19 mouse cellular contexts compared by ENCODE assay signal in genomic region chr5:117099742-117100141, GRCm38 (mm10). TPM values are rescaled to one million over a fixed set of nuclear protein-coding genes. Genes with fewer than 3 reads are reported as not detected.
DNase-seq lines count a peak whose midpoint lies in the region; ATAC-seq and TF ChIP-seq lines count a peak whose summit lies in the region.
"Had no signal": no experiment of that assay in that cellular context is flagged by ENCODE, and none has a peak within 500 bp of the region (broad histone marks: within the 10 kb centered on the region; RNA-seq: fewer than 3 reads in every experiment).

No protein-coding gene starts in this region.

- ATAC-seq in frontal cortex, adult (ENCODE audit: low TSS enrichment): 0 out of 2 replicates have a peak, but pooled peaks have one; percentile 64
- no peak for ATAC-seq in liver, embryonic 11.5 days (replicated peaks; ENCODE audit: low FRiP score)

- no peak overlapping the region for H3K27ac ChIP-seq in liver, adult 2 months (replicated peaks; ENCODE audit: insufficient read depth, low read depth, low read length)
- no peak overlapping the region for H3K27ac ChIP-seq in liver, embryonic 11.5 days (ENCODE audit: low read depth, low read length)
- H3K27ac ChIP-seq in bone marrow macrophage, adult 2 months (ENCODE audit: insufficient read depth, low read depth, low read length): no peak overlapping the region
- H3K27ac ChIP-seq: embryonic facial prominence, embryonic 13.5 days; hindbrain, embryonic 14.5 days; liver, embryonic 15.5 days had no signal

- peaks cover 18% of the 10 kb centered on the region; the same call in 1 of the 2 replicates for H3K36me3 ChIP-seq in liver, adult 2 months (ENCODE audit: control insufficient read depth, insufficient read depth, low read length)
- H3K36me3 ChIP-seq in liver, embryonic 11.5 days (ENCODE audit: control insufficient read depth, insufficient read depth, low read length): peaks cover 26% of the 10 kb centered on the region
- H3K36me3 ChIP-seq in E14TG2a.4 (ENCODE audit: insufficient read depth, low read length): peaks cover 90% of the 10 kb centered on the region

- no peak overlapping the region for H3K9ac ChIP-seq in liver, adult 2 months (ENCODE audit: low read depth, low read length)
- H3K9ac ChIP-seq in liver, embryonic 11.5 days (ENCODE audit: low read depth, low read length): no peak overlapping the region
- H3K9ac ChIP-seq: embryonic facial prominence, embryonic 13.5 days; hindbrain, embryonic 14.5 days; liver, embryonic 15.5 days had no signal

- no peak overlapping the region for H3K4me2 ChIP-seq in liver, embryonic 11.5 days
- H3K4me2 ChIP-seq: embryonic facial prominence, embryonic 13.5 days; hindbrain, embryonic 14.5 days; liver, embryonic 15.5 days had no signal

- no peaks in the 10 kb centered on the region for H3K79me2 ChIP-seq in liver, adult 2 months (ENCODE audit: control insufficient read depth, insufficient read depth, low read length)

- no peak overlapping the region for H3K4me3 ChIP-seq in liver, adult 2 months (ENCODE audit: insufficient read depth, low read depth, low read length)
- no peak overlapping the region for H3K4me3 ChIP-seq in liver, embryonic 11.5 days (ENCODE audit: low read depth, low read length)
- H3K4me3 ChIP-seq in E14TG2a.4 (replicated peaks; ENCODE audit: low read length): no peak overlapping the region
- no peak overlapping the region for H3K4me3 ChIP-seq in bone marrow macrophage, adult 2 months (ENCODE audit: insufficient read depth, low read length)
- H3K4me3 ChIP-seq: embryonic facial prominence, embryonic 13.5 days; forebrain, embryonic 10.5 days; liver, embryonic 15.5 days had no signal

- H3K9me3 ChIP-seq in liver, embryonic 11.5 days (ENCODE audit: control insufficient read depth, low read length): no peaks in the 10 kb centered on the region
- no peaks in the 10 kb centered on the region for H3K9me3 ChIP-seq in E14TG2a.4 (ENCODE audit: low read length)
- H3K9me3 ChIP-seq: embryonic facial prominence, embryonic 13.5 days; forebrain, embryonic 10.5 days; G1E; liver, embryonic 15.5 days had no signal

- no peak for DNase-seq in frontal cortex, postnatal 10 days (ENCODE audit: low spot score in 2 of 2)
- no peak for DNase-seq in liver, adult 2 months (ENCODE audit: extremely low read depth, low read depth, low spot score)
- no peak for DNase-seq in liver, embryonic 11.5 days (ENCODE audit: low spot score)
- no peak for DNase-seq in thymus, postnatal 36 days
- DNase-seq in frontal cortex, postnatal 25 days (ENCODE audit: low spot score in 2 of 2): no peak
- DNase-seq: adrenal gland, postnatal 25 days; B cell, adult 2 months; heart, postnatal 10 days; kidney, adult 8-10 months; lung, postnatal 36 days; midbrain, embryonic 14.5 days had no signal

- TF ChIP-seq CTCF in liver, adult 2 months (IDR thresholded peaks at IDR 0.05; ENCODE audit: low read depth, low read length): peak; percentile 25; the same call in 1 of the 2 replicates
- TF ChIP-seq CTCF in E14TG2a.4 (conservative IDR thresholded peaks at IDR 0.05; ENCODE audit: low read length): peak; percentile 45
- 0 out of 2 replicates have a peak, but pooled peaks have one; percentile 6 for TF ChIP-seq CTCF in bone marrow macrophage, adult 2 months (IDR thresholded peaks at IDR 0.05; ENCODE audit: low read depth, low read length)

- H3K4me1 ChIP-seq in liver, adult 2 months (ENCODE audit: control insufficient read depth, insufficient read depth, low read length): peaks cover 8% of the 10 kb centered on the region
- no peaks in the 10 kb centered on the region for H3K4me1 ChIP-seq in liver, embryonic 11.5 days (replicated peaks; ENCODE audit: control insufficient read depth, insufficient read depth, low read length)
- peaks cover 63% of the 10 kb centered on the region for H3K4me1 ChIP-seq in E14TG2a.4 (replicated peaks; ENCODE audit: low read depth, low read length)
- no peaks in the 10 kb centered on the region for H3K4me1 ChIP-seq in bone marrow macrophage, adult 2 months (ENCODE audit: control insufficient read depth, insufficient read depth, low read length)
- H3K4me1 ChIP-seq: embryonic facial prominence, embryonic 13.5 days; liver, embryonic 15.5 days had no signal

- no peak for TF ChIP-seq POLR2A in liver, adult 2 months (IDR thresholded peaks at IDR 0.05; ENCODE audit: extremely low read depth, insufficient read depth, low read length)
- no peak for TF ChIP-seq POLR2A in bone marrow macrophage, adult 2 months (IDR thresholded peaks at IDR 0.05; ENCODE audit: borderline replicate concordance, low read depth, low read length)

- 89% methylated on average over 11 of the region's 11 CpGs for WGBS in liver, adult 2 months
- WGBS in liver, embryonic 11.5 days: 87% methylated on average over 11 of the region's 11 CpGs

- H3K27me3 ChIP-seq in liver, adult 2 months (ENCODE audit: control insufficient read depth, insufficient read depth, low read length): no peaks in the 10 kb centered on the region
- no peaks in the 10 kb centered on the region for H3K27me3 ChIP-seq in liver, embryonic 11.5 days (replicated peaks; ENCODE audit: control insufficient read depth, insufficient read depth, low read length)
- H3K27me3 ChIP-seq in E14TG2a.4 (ENCODE audit: insufficient read depth, low read length): no peaks in the 10 kb centered on the region
- H3K27me3 ChIP-seq: embryonic facial prominence, embryonic 13.5 days; liver, embryonic 15.5 days had no signal

RNA-seq across cellular contexts. Expression of gene Suds3, which starts 16.2 kb away (rescaled TPM):
- total RNA-seq in liver, adult 2 months (2014; rRNA removed): 59.9 and 61.4 TPM in 2 replicates
- polyA plus RNA-seq in liver, adult 2 months (2012; rRNA removed): 77.1 and 82.8 TPM in 2 replicates
- polyA plus RNA-seq in liver, embryonic 11.5 days (2014; fragmentation: Nextera tagmentation; extraction: Ambion mirVana): 37.8 and 41.9 TPM in 2 replicates
- 50.7 and 51.4 TPM in 2 replicates for polyA plus RNA-seq in bone marrow macrophage, adult 2 months (2012; ENCODE audit: insufficient read depth, insufficient read length, missing spikeins)

RNA-seq across cellular contexts. Expression of gene Taok3, which starts 20.2 kb away (rescaled TPM):
- 23.0 and 27.9 TPM in 2 replicates for total RNA-seq in liver, adult 2 months (2014; rRNA removed)
- polyA plus RNA-seq in liver, adult 2 months (2012; rRNA removed): 14.7 and 16.2 TPM in 2 replicates
- 69.3 and 73.6 TPM in 2 replicates for polyA plus RNA-seq in liver, embryonic 11.5 days (2014; fragmentation: Nextera tagmentation; extraction: Ambion mirVana)
- 110 and 112 TPM in 2 replicates for polyA plus RNA-seq in bone marrow macrophage, adult 2 months (2012; ENCODE audit: insufficient read depth, insufficient read length, missing spikeins)
